Comparison of ENCODE assay signal across 18 mouse cellular contexts in genomic region chr2:25184496-25184895, GRCm38 (mm10). TPM values are rescaled to one million over a fixed set of nuclear protein-coding genes. Genes with fewer than 3 reads are reported as not detected.
DNase-seq lines count a peak whose midpoint lies in the region; ATAC-seq lines count a peak whose summit lies in the region.
"Had no signal": no experiment of that assay in that cellular context is flagged by ENCODE, and none has a peak within 500 bp of the region (broad histone marks: within the 10 kb centered on the region; RNA-seq: fewer than 3 reads in every experiment).

No protein-coding gene starts in this region.

- peaks cover 62% of the 10 kb centered on the region for H3K4me1 ChIP-seq in hindbrain, embryonic 10.5 days (replicated peaks)
- peaks cover 22% of the 10 kb centered on the region for H3K4me1 ChIP-seq in hindbrain, embryonic 16.5 days (ENCODE audit: control insufficient read depth, insufficient read depth, low read depth, low read length)
- H3K4me1 ChIP-seq in brown adipose tissue, adult 24 weeks (ENCODE audit: control insufficient read depth, insufficient read depth, insufficient read length, low read length): peaks cover 11% of the 10 kb centered on the region
- H3K4me1 ChIP-seq in forebrain, embryonic 13.5 days: peaks cover 59% of the 10 kb centered on the region
- H3K4me1 ChIP-seq in midbrain, embryonic 12.5 days: peaks cover 49% of the 10 kb centered on the region
- H3K4me1 ChIP-seq in intestine, embryonic 16.5 days (ENCODE audit: control insufficient read depth, insufficient read depth, low read length): peaks cover 11% of the 10 kb centered on the region

- no peak overlapping the region for H3K4me2 ChIP-seq in hindbrain, embryonic 16.5 days (ENCODE audit: low read length)
- H3K4me2 ChIP-seq in forebrain, embryonic 13.5 days: peak overlapping the region; percentile 84
- peak overlapping the region; percentile 75 for H3K4me2 ChIP-seq in midbrain, embryonic 12.5 days (replicated peaks)
- H3K4me2 ChIP-seq in intestine, embryonic 16.5 days (ENCODE audit: low read depth, low read length): no peak overlapping the region

- no peak for ATAC-seq in hindbrain, embryonic 16.5 days
- ATAC-seq in forebrain, embryonic 13.5 days: no peak
- ATAC-seq in midbrain, embryonic 12.5 days (ENCODE audit: low FRiP score, low read depth): no peak
- ATAC-seq in cerebellum, adult (ENCODE audit: insufficient number of reproducible peaks, low FRiP score, low TSS enrichment): no peak
- ATAC-seq in intestine, embryonic 16.5 days: no peak
- ATAC-seq: inflammation-experienced regulatory T-cells, adult 6 months had no signal

- peak overlapping the region; percentile 85 for H3K4me3 ChIP-seq in hindbrain, embryonic 10.5 days
- H3K4me3 ChIP-seq in hindbrain, embryonic 16.5 days (ENCODE audit: low read length): no peak overlapping the region
- no peak overlapping the region for H3K4me3 ChIP-seq in brown adipose tissue, adult 24 weeks (ENCODE audit: insufficient read depth, low read depth, low read length)
- peak overlapping the region; percentile 6; the same call in 1 of the 2 replicates for H3K4me3 ChIP-seq in forebrain, embryonic 13.5 days
- H3K4me3 ChIP-seq in midbrain, embryonic 12.5 days: peak overlapping the region; percentile 46; the same call in 1 of the 2 replicates
- no peak overlapping the region for H3K4me3 ChIP-seq in intestine, embryonic 16.5 days (ENCODE audit: low read length)
- H3K4me3 ChIP-seq: myocyte had no signal

- peak overlapping the region; percentile 98 for H3K27ac ChIP-seq in hindbrain, embryonic 10.5 days
- no peak overlapping the region for H3K27ac ChIP-seq in hindbrain, embryonic 16.5 days (ENCODE audit: low read depth, low read length)
- peak overlapping the region; percentile 64; the same call in 1 of the 2 replicates for H3K27ac ChIP-seq in brown adipose tissue, adult 24 weeks (replicated peaks; ENCODE audit: low read depth, low read length)
- H3K27ac ChIP-seq in forebrain, embryonic 13.5 days: peak overlapping the region; percentile 97
- H3K27ac ChIP-seq in midbrain, embryonic 12.5 days (replicated peaks): peak overlapping the region; percentile 98
- no peak overlapping the region for H3K27ac ChIP-seq in intestine, embryonic 16.5 days (ENCODE audit: low read length)

- H3K27me3 ChIP-seq in hindbrain, embryonic 10.5 days (ENCODE audit: insufficient read depth, poor library complexity, severe bottlenecking): peaks cover 9% of the 10 kb centered on the region
- H3K27me3 ChIP-seq in hindbrain, embryonic 16.5 days (replicated peaks; ENCODE audit: control insufficient read depth, insufficient read depth, low read length): no peaks in the 10 kb centered on the region
- H3K27me3 ChIP-seq in forebrain, embryonic 13.5 days: no peaks in the 10 kb centered on the region
- H3K27me3 ChIP-seq in midbrain, embryonic 12.5 days: 0 out of 2 replicates have a peak, but pooled peaks cover 6% of the 10 kb centered on the region
- peaks cover 9% of the 10 kb centered on the region for H3K27me3 ChIP-seq in intestine, embryonic 16.5 days (replicated peaks; ENCODE audit: control insufficient read depth, insufficient read depth, low read length)

- no peak overlapping the region for H3K9ac ChIP-seq in hindbrain, embryonic 16.5 days (ENCODE audit: low read depth, low read length)
- H3K9ac ChIP-seq in forebrain, embryonic 13.5 days: no peak overlapping the region
- no peak overlapping the region for H3K9ac ChIP-seq in midbrain, embryonic 12.5 days (replicated peaks)
- H3K9ac ChIP-seq in intestine, embryonic 16.5 days (ENCODE audit: low read depth, low read length): no peak overlapping the region

- no peak for DNase-seq in hindbrain, embryonic 10.5 days (ENCODE audit: low spot score)
- DNase-seq: cerebellum, adult 8-10 months; kidney, postnatal 10 days; layer of hippocampus, adult 9-11 months; liver; lung, adult 2 months; lung, postnatal 4 days; right cerebral cortex, postnatal 4 days had no signal

- no peaks in the 10 kb centered on the region for H3K9me3 ChIP-seq in hindbrain, embryonic 10.5 days
- no peaks in the 10 kb centered on the region for H3K9me3 ChIP-seq in hindbrain, embryonic 16.5 days (ENCODE audit: control insufficient read depth, low read length)
- H3K9me3 ChIP-seq in forebrain, embryonic 13.5 days (replicated peaks): no peaks in the 10 kb centered on the region
- H3K9me3 ChIP-seq in midbrain, embryonic 12.5 days: no peaks in the 10 kb centered on the region
- H3K9me3 ChIP-seq in intestine, embryonic 16.5 days (ENCODE audit: control insufficient read depth, low read length): no peaks in the 10 kb centered on the region
- H3K9me3 ChIP-seq: heart, embryonic 15.5 days had no signal

- 95% methylated on average over 7 of the region's 7 CpGs for WGBS in hindbrain, embryonic 10.5 days
- 77% methylated on average over 7 of the region's 7 CpGs for WGBS in hindbrain, embryonic 16.5 days
- WGBS in forebrain, embryonic 13.5 days: 91% methylated on average over 7 of the region's 7 CpGs
- WGBS in midbrain, embryonic 12.5 days: 92% methylated on average over 7 of the region's 7 CpGs
- WGBS in intestine, embryonic 16.5 days: 91% methylated on average over 7 of the region's 7 CpGs

- H3K36me3 ChIP-seq in hindbrain, embryonic 10.5 days: peaks cover 24% of the 10 kb centered on the region
- no peaks in the 10 kb centered on the region for H3K36me3 ChIP-seq in hindbrain, embryonic 16.5 days (ENCODE audit: control insufficient read depth, insufficient read depth, low read length)
- peaks cover 8% of the 10 kb centered on the region; the same call in 1 of the 2 replicates for H3K36me3 ChIP-seq in forebrain, embryonic 13.5 days (ENCODE audit: poor library complexity, severe bottlenecking)
- H3K36me3 ChIP-seq in midbrain, embryonic 12.5 days: 0 out of 2 replicates have a peak, but pooled peaks cover 5% of the 10 kb centered on the region
- no peaks in the 10 kb centered on the region for H3K36me3 ChIP-seq in intestine, embryonic 16.5 days (ENCODE audit: control insufficient read depth, insufficient read depth, low read length)
- H3K36me3 ChIP-seq: heart, embryonic 15.5 days had no signal

RNA-seq across cellular contexts. Expression of gene Nrarp, which starts 3.9 kb away (rescaled TPM):
- polyA plus RNA-seq in hindbrain, embryonic 10.5 days (2016; fragmentation: Nextera tagmentation; extraction: Ambion mirVana): 77.4 and 108 TPM in 2 replicates
- polyA plus RNA-seq in hindbrain, embryonic 16.5 days (2015; fragmentation: Nextera tagmentation; extraction: Ambion mirVana): 13.6 and 16.3 TPM in 2 replicates
- polyA plus RNA-seq in brown adipose tissue, adult 24 weeks (2012; ENCODE audit: insufficient read depth, insufficient read length, missing spikeins): 6.4 and 7.1 TPM in 2 replicates
- polyA plus RNA-seq in forebrain, embryonic 13.5 days (2015; fragmentation: Nextera tagmentation; extraction: Ambion mirVana): 29.2 and 30.8 TPM in 2 replicates
- polyA plus RNA-seq in midbrain, embryonic 12.5 days (2016; fragmentation: Nextera tagmentation; extraction: Ambion mirVana): 91.2 and 92.1 TPM in 2 replicates
- 11.0 and 14.4 TPM in 2 replicates for polyA plus RNA-seq in intestine, embryonic 16.5 days (2015; fragmentation: Nextera tagmentation; extraction: Ambion mirVana)

RNA-seq across cellular contexts. Expression of gene Tor4a, which starts 12.2 kb away (rescaled TPM):
- polyA plus RNA-seq in hindbrain, embryonic 10.5 days (2016; fragmentation: Nextera tagmentation; extraction: Ambion mirVana): 2.6 and 2.7 TPM in 2 replicates
- polyA plus RNA-seq in hindbrain, embryonic 16.5 days (2015; fragmentation: Nextera tagmentation; extraction: Ambion mirVana): 2.1 and 2.3 TPM in 2 replicates
- polyA plus RNA-seq in brown adipose tissue, adult 24 weeks (2012; ENCODE audit: insufficient read depth, insufficient read length, missing spikeins): 1.8 and 6.0 TPM in 2 replicates
- 0.66 and 0.78 TPM in 2 replicates for polyA plus RNA-seq in forebrain, embryonic 13.5 days (2015; fragmentation: Nextera tagmentation; extraction: Ambion mirVana)
- 1.4 and 1.6 TPM in 2 replicates for polyA plus RNA-seq in midbrain, embryonic 12.5 days (2016; fragmentation: Nextera tagmentation; extraction: Ambion mirVana)
- polyA plus RNA-seq in intestine, embryonic 16.5 days (2015; fragmentation: Nextera tagmentation; extraction: Ambion mirVana): 23.0 and 23.4 TPM in 2 replicates

RNA-seq across cellular contexts. Expression of gene Nelfb, which starts 26.8 kb away (rescaled TPM):
- 123 and 132 TPM in 2 replicates for polyA plus RNA-seq in hindbrain, embryonic 10.5 days (2016; fragmentation: Nextera tagmentation; extraction: Ambion mirVana)
- 105 and 112 TPM in 2 replicates for polyA plus RNA-seq in hindbrain, embryonic 16.5 days (2015; fragmentation: Nextera tagmentation; extraction: Ambion mirVana)
- 15.4 and 19.0 TPM in 2 replicates for polyA plus RNA-seq in brown adipose tissue, adult 24 weeks (2012; ENCODE audit: insufficient read depth, insufficient read length, missing spikeins)
- 95.4 and 104 TPM in 2 replicates for polyA plus RNA-seq in forebrain, embryonic 13.5 days (2015; fragmentation: Nextera tagmentation; extraction: Ambion mirVana)
- polyA plus RNA-seq in midbrain, embryonic 12.5 days (2016; fragmentation: Nextera tagmentation; extraction: Ambion mirVana): 118 and 123 TPM in 2 replicates
- 99.9 and 102 TPM in 2 replicates for polyA plus RNA-seq in intestine, embryonic 16.5 days (2015; fragmentation: Nextera tagmentation; extraction: Ambion mirVana)

RNA-seq across cellular contexts. Expression of gene Stpg3, which starts 29.9 kb away (rescaled TPM):
- not detected in 2 replicates for polyA plus RNA-seq in hindbrain, embryonic 10.5 days (2016; fragmentation: Nextera tagmentation; extraction: Ambion mirVana)
- polyA plus RNA-seq in hindbrain, embryonic 16.5 days (2015; fragmentation: Nextera tagmentation; extraction: Ambion mirVana): not detected in 2 replicates
- polyA plus RNA-seq in brown adipose tissue, adult 24 weeks (2012; ENCODE audit: insufficient read depth, insufficient read length, missing spikeins): not detected in 2 replicates
- polyA plus RNA-seq in forebrain, embryonic 13.5 days (2015; fragmentation: Nextera tagmentation; extraction: Ambion mirVana): not detected in 2 replicates
- not detected in 2 replicates for polyA plus RNA-seq in midbrain, embryonic 12.5 days (2016; fragmentation: Nextera tagmentation; extraction: Ambion mirVana)
- not detected in 2 replicates for polyA plus RNA-seq in intestine, embryonic 16.5 days (2015; fragmentation: Nextera tagmentation; extraction: Ambion mirVana)
- polyA plus RNA-seq: C2C12; heart, embryonic 15.5 days; inflammation-experienced regulatory T-cells, adult 6 months; lung, adult 2 months; myocyte had no signal

RNA-seq across cellular contexts. Expression of gene Fam166a, which starts 34.0 kb away (rescaled TPM):
- polyA plus RNA-seq in hindbrain, embryonic 10.5 days (2016; fragmentation: Nextera tagmentation; extraction: Ambion mirVana): not detected in 2 replicates
- polyA plus RNA-seq in hindbrain, embryonic 16.5 days (2015; fragmentation: Nextera tagmentation; extraction: Ambion mirVana): 0.39 and 1.0 TPM in 2 replicates
- not detected in 2 replicates for polyA plus RNA-seq in brown adipose tissue, adult 24 weeks (2012; ENCODE audit: insufficient read depth, insufficient read length, missing spikeins)
- polyA plus RNA-seq in forebrain, embryonic 13.5 days (2015; fragmentation: Nextera tagmentation; extraction: Ambion mirVana): 0.21 TPM in 1 of 2 replicates, not detected in the other
- 0.21 and 1.6 TPM in 2 replicates for polyA plus RNA-seq in midbrain, embryonic 12.5 days (2016; fragmentation: Nextera tagmentation; extraction: Ambion mirVana)
- polyA plus RNA-seq in intestine, embryonic 16.5 days (2015; fragmentation: Nextera tagmentation; extraction: Ambion mirVana): 0.12 and 0.62 TPM in 2 replicates
- polyA plus RNA-seq: C2C12; inflammation-experienced regulatory T-cells, adult 6 months had no signal

Comparison
In these comparisons a context has a peak if more than half of its experiments do, and no peak if none do; other contexts are left out.
1. H3K27ac ChIP-seq: peak in hindbrain, embryonic 10.5 days (single experiment), brown adipose tissue, adult 24 weeks (single experiment), forebrain, embryonic 13.5 days (single experiment) and midbrain, embryonic 12.5 days (single experiment); none in hindbrain, embryonic 16.5 days (single experiment) and intestine, embryonic 16.5 days (single experiment).
2. H3K4me3 ChIP-seq: peak in hindbrain, embryonic 10.5 days (single experiment), forebrain, embryonic 13.5 days (single experiment) and midbrain, embryonic 12.5 days (single experiment); none in hindbrain, embryonic 16.5 days (single experiment), brown adipose tissue, adult 24 weeks (single experiment) and intestine, embryonic 16.5 days (single experiment).
3. H3K4me2 ChIP-seq: peak in forebrain, embryonic 13.5 days (single experiment) and midbrain, embryonic 12.5 days (single experiment); none in hindbrain, embryonic 16.5 days (single experiment) and intestine, embryonic 16.5 days (single experiment).